Mouse (Mus musculus) thymus, postnatal 36 days (tissue): Measurements from ENCODE around the gene Olfr1325.
"Not testable (repeated sequence)": the region's sequence is repeated elsewhere in the genome, so short reads cannot be mapped to it uniquely, and the experiment has no call there.

Experiments
- DNase-seq, 2 experiments: peaks; one replicate each; pipeline ENCODE4 v3.0.0; 2022; ENCODE audit warnings: mixed read lengths in 2 of 2

The Olfr1325 gene

GRCm38 (mm10) chrX:74592379-74592778 is at the start of gene Olfr1325:
Gene Olfr1325, plus strand, starts transcription at chrX:74592679.
- DNase-seq, result no peak

GRCm38 (mm10) chrX:74574788-74575187 is 17.7 kb upstream of the Olfr1325 start, which contains the start of gene Olfr1326-ps1:
Gene Olfr1326-ps1, minus strand, starts transcription at chrX:74574888.
- DNase-seq, result no peak

DNA sequence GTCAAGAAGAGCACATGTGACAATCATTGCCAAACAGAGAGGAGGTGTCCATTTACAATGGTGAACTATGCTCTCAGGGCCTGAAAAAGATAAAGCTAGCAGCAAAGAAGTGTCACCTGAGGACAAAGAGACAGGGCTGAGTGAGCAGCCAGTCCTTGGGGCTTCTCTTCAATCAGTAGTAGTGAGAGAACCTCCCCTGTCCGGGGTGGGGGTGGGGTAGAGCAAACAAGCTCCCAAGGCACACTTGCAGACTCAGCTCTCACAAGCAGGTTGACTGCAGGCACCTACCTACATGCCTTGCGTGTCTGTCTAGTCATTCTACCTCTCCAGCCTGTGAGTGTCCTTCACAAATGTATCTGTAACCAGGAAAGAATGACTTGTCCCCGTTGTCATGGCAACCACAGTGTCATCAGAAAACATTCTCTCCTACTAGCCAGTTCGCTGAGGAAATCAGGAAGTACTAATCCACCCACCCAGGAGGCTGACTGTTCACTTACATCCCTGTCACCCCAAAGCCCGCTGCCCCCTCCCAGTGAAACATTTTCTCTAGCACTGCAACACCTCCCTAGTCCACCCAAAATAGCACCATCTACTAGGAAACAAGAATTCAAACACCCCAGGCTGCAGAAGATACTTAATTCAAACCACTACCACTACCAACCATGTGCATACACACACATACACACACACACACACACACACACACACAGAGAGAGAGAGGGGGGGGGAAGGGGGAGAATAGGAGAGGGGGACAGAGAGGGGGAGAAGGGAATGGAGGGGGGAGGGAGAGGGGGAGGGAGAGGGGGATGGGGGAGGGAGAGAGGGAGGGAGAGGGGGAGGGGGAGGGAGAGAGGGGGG is 53.2 kb downstream of the Olfr1325 start, which contains the start of gene Gm5640:
Gene Gm5640 (minus strand): TSS at position 170 of the 858 bp plus-strand sequence.
- DNase-seq, result not testable (repeated sequence)

DNA sequence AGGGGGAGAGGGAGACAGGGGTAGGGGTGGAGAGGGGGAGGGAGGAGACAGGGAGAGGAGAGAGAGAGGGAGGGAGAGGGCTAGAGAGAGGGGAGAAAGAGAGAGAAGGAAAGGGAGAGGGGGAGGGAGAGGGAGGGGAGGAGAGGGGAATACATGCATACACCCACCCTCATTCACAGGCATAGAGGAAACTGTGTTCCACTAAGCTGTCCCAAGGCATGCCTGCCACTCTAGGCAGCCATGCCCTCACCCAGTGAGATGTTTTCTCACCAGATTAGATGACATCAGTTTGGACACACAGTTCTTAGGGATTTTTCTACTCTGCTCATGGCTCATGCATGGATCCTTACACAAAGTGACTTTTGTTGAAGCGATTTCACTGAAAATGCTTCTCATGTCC is 53.9 kb downstream of the Olfr1325 start:
- DNase-seq, result not testable (repeated sequence)
